Mouse (Mus musculus): ENCODE measurements around the gene Fblim1. TPM values are rescaled to one million over a fixed set of nuclear protein-coding genes. Genes with fewer than 3 reads are reported as not detected.

Fblim1 gene
- polyA plus RNA-seq, 1 experiment from 2014 or later, result 4.0 TPM

GRCm38 (mm10) chr4:141623666-141624065 is 17.8 kb upstream of the Fblim1 start, which contains the start of gene Slc25a34:
TSS of gene Slc25a34 (minus strand) at chr4:141623821.
- Histone ChIP-seq H3K27ac (no peak within 1 kb of the TSS), H3K9ac (no peak within 1 kb of the TSS), H3K4me2 (no peak within 1 kb of the TSS), H3K36me3 (peaks cover 25% of the 10 kb centered on the region), H3K4me3 (no peak within 1 kb of the TSS), H3K27me3 (replicated peaks) (no peaks in the 10 kb centered on the region), H3K4me1 (peaks cover 29% of the 10 kb centered on the region), H3K9me3 (replicated peaks) (no peaks in the 10 kb centered on the region)
- peak; percentile 58 for ATAC-seq
- WGBS (ENCODE audit: insufficient replicate concordance), result 39% methylated on average over 1 of the region's 1 CpGs

- Histone ChIP-seq H3K4me2 (no peak overlapping the region), H3K27ac (no peak overlapping the region), H3K9ac (no peak overlapping the region), H3K4me1 (peaks cover 33% of the 10 kb centered on the region), H3K9me3 (replicated peaks) (no peaks in the 10 kb centered on the region), H3K4me3 (no peak overlapping the region), H3K27me3 (replicated peaks) (no peaks in the 10 kb centered on the region; the same call in 1 of the 2 replicates), H3K36me3 (peaks cover 18% of the 10 kb centered on the region)
- WGBS (ENCODE audit: insufficient replicate concordance), result 76% methylated on average over 11 of the region's 11 CpGs
- no peak for ATAC-seq
Observed at GRCm38 (mm10) chr4:141623037-141623436, 17.1 kb upstream of the Fblim1 start.

GRCm38 (mm10) chr4:141622580-141622979 is 16.7 kb upstream of the Fblim1 start:
- Histone ChIP-seq H3K4me1 (peaks cover 37% of the 10 kb centered on the region), H3K9me3 (replicated peaks) (no peaks in the 10 kb centered on the region), H3K36me3 (peaks cover 14% of the 10 kb centered on the region), H3K4me2 (no peak overlapping the region), H3K27me3 (replicated peaks) (peaks cover 4% of the 10 kb centered on the region), H3K9ac (no peak overlapping the region), H3K27ac (no peak overlapping the region), H3K4me3 (no peak overlapping the region)
- no peak for ATAC-seq
- WGBS (ENCODE audit: insufficient replicate concordance), result 71% methylated on average over 5 of the region's 5 CpGs

- no peak overlapping the region for H3K4me3 ChIP-seq
- no peak overlapping the region for H3K27ac ChIP-seq
- 75% methylated on average over 8 of the region's 8 CpGs for WGBS (ENCODE audit: insufficient replicate concordance)
- peaks cover 11% of the 10 kb centered on the region for H3K36me3 ChIP-seq
- H3K4me2 ChIP-seq, result no peak overlapping the region
- no peak for ATAC-seq
- peaks cover 8% of the 10 kb centered on the region for H3K27me3 ChIP-seq (replicated peaks)
- H3K9ac ChIP-seq, result no peak overlapping the region
- H3K9me3 ChIP-seq (replicated peaks), result no peaks in the 10 kb centered on the region
- H3K4me1 ChIP-seq, result peaks cover 40% of the 10 kb centered on the region
Observed at GRCm38 (mm10) chr4:141622091-141622490, 16.2 kb upstream of the Fblim1 start.

- ATAC-seq, result no peak
- 72% methylated on average over 8 of the region's 8 CpGs for WGBS (ENCODE audit: insufficient replicate concordance)
Observed at GRCm38 (mm10) chr4:141621297-141621696, 15.4 kb upstream of the Fblim1 start.

GRCm38 (mm10) chr4:141619299-141619883 is 13.5 kb upstream of the Fblim1 start:
- WGBS (ENCODE audit: insufficient replicate concordance), result 64% methylated on average over 9 of the region's 9 CpGs

More at GRCm38 (mm10) chr4:141621297-141621696, 15.4 kb upstream of the Fblim1 start:
- Histone ChIP-seq H3K27ac (no peak overlapping the region), H3K4me3 (no peak overlapping the region), H3K27me3 (replicated peaks) (peaks cover 16% of the 10 kb centered on the region), H3K4me1 (peaks cover 40% of the 10 kb centered on the region), H3K9me3 (replicated peaks) (no peaks in the 10 kb centered on the region), H3K36me3 (peaks cover 5% of the 10 kb centered on the region), H3K9ac (no peak overlapping the region), H3K4me2 (no peak overlapping the region)

GRCm38 (mm10) chr4:141618565-141619243 is 12.8 kb upstream of the Fblim1 start, which contains the start of gene Tmem82:
TSS of gene Tmem82 (minus strand) at chr4:141618633.
- peak within 1 kb of the TSS; percentile 75 for H3K4me2 ChIP-seq
- H3K27ac ChIP-seq, result no peak within 1 kb of the TSS
- H3K9me3 ChIP-seq (replicated peaks), result no peaks in the 10 kb centered on the region
- 23% methylated on average over 20 of the region's 20 CpGs for WGBS (ENCODE audit: insufficient replicate concordance)
- H3K4me1 ChIP-seq, result peaks cover 22% of the 10 kb centered on the region
- no peaks in the 10 kb centered on the region for H3K36me3 ChIP-seq
- H3K4me3 ChIP-seq, result peak within 1 kb of the TSS; percentile 47
- H3K27me3 ChIP-seq (replicated peaks), result peaks cover 19% of the 10 kb centered on the region
- peak within 1 kb of the TSS; percentile 10; the same call in 1 of the 2 replicates for H3K9ac ChIP-seq
- no peak for ATAC-seq

More at GRCm38 (mm10) chr4:141619299-141619883, 13.5 kb upstream of the Fblim1 start:
- no peak for ATAC-seq
- no peak overlapping the region for H3K9ac ChIP-seq
- H3K36me3 ChIP-seq, result no peaks in the 10 kb centered on the region
- H3K27me3 ChIP-seq (replicated peaks), result peaks cover 19% of the 10 kb centered on the region
- H3K4me3 ChIP-seq, result no peak overlapping the region
- H3K27ac ChIP-seq, result no peak overlapping the region
- no peak overlapping the region for H3K4me2 ChIP-seq
- H3K9me3 ChIP-seq (replicated peaks), result no peaks in the 10 kb centered on the region
- peaks cover 29% of the 10 kb centered on the region for H3K4me1 ChIP-seq

- Histone ChIP-seq H3K4me2 (peak overlapping the region; percentile 75), H3K27me3 (replicated peaks) (peaks cover 19% of the 10 kb centered on the region), H3K9me3 (replicated peaks) (no peaks in the 10 kb centered on the region), H3K9ac (peak overlapping the region; percentile 10; the same call in 1 of the 2 replicates), H3K36me3 (no peaks in the 10 kb centered on the region), H3K27ac (no peak overlapping the region), H3K4me3 (peak overlapping the region; percentile 47), H3K4me1 (peaks cover 15% of the 10 kb centered on the region)
- WGBS (ENCODE audit: insufficient replicate concordance), result 9% methylated on average over 22 of the region's 22 CpGs
- ATAC-seq, result peak; percentile 20; the same call in 1 of the 2 replicates
Observed at GRCm38 (mm10) chr4:141617863-141618564, 12.1 kb upstream of the Fblim1 start.

GRCm38 (mm10) chr4:141617299-141617698 is 11.4 kb upstream of the Fblim1 start:
- ATAC-seq, result peak; percentile 20; the same call in 1 of the 2 replicates

GRCm38 (mm10) chr4:141616811-141617210 is 10.9 kb upstream of the Fblim1 start:
- H3K9me3 ChIP-seq (replicated peaks), result no peaks in the 10 kb centered on the region
- ATAC-seq, result no peak
- peak overlapping the region; percentile 75; the same call in 1 of the 2 replicates for H3K4me2 ChIP-seq
- peaks cover 15% of the 10 kb centered on the region for H3K4me1 ChIP-seq
- H3K27ac ChIP-seq, result no peak overlapping the region
- 71% methylated on average over 6 of the region's 6 CpGs for WGBS (ENCODE audit: insufficient replicate concordance)
- H3K27me3 ChIP-seq (replicated peaks), result peaks cover 19% of the 10 kb centered on the region
- H3K4me3 ChIP-seq, result no peak overlapping the region
- no peaks in the 10 kb centered on the region for H3K36me3 ChIP-seq
- H3K9ac ChIP-seq, result no peak overlapping the region

More at GRCm38 (mm10) chr4:141617299-141617698, 11.4 kb upstream of the Fblim1 start:
- Histone ChIP-seq H3K4me1 (peaks cover 15% of the 10 kb centered on the region), H3K4me2 (peak overlapping the region; percentile 75), H3K4me3 (peak overlapping the region; percentile 47), H3K27ac (no peak overlapping the region), H3K9me3 (replicated peaks) (no peaks in the 10 kb centered on the region), H3K27me3 (replicated peaks) (peaks cover 19% of the 10 kb centered on the region), H3K36me3 (no peaks in the 10 kb centered on the region), H3K9ac (0 out of 2 replicates have a peak overlapping the region, but pooled peaks have one; percentile 10)
- 4% methylated on average over 20 of the region's 20 CpGs for WGBS (ENCODE audit: insufficient replicate concordance)

- 70% methylated on average over 14 of the region's 14 CpGs for WGBS (ENCODE audit: insufficient replicate concordance)
Observed at GRCm38 (mm10) chr4:141614946-141615345, 9.1 kb upstream of the Fblim1 start.

More at GRCm38 (mm10) chr4:141614946-141615345, 9.1 kb upstream of the Fblim1 start:
- no peak overlapping the region for H3K4me2 ChIP-seq
- peaks cover 19% of the 10 kb centered on the region for H3K27me3 ChIP-seq (replicated peaks)
- no peak overlapping the region for H3K9ac ChIP-seq
- no peak overlapping the region for H3K4me3 ChIP-seq
- no peaks in the 10 kb centered on the region for H3K36me3 ChIP-seq
- H3K9me3 ChIP-seq (replicated peaks), result no peaks in the 10 kb centered on the region
- peaks cover 15% of the 10 kb centered on the region for H3K4me1 ChIP-seq
- ATAC-seq, result no peak
- no peak overlapping the region for H3K27ac ChIP-seq

Measured in liver, embryonic 12.5 days (tissue).